Mouse (Mus musculus) midbrain, embryonic 10.5 days (tissue): ENCODE results near the gene Nfib. TPM values are rescaled to one million over a fixed set of nuclear protein-coding genes. Genes with fewer than 3 reads are reported as not detected.

ENCODE experiments used
- DNase-seq: peaks from one replicate; pipeline ENCODE4 v3.0.0-alpha.2; 2017; ENCODE audit warnings: low spot score
- H3K27ac ChIP-seq: fragments of 300-500 bp; sonication (generic); replicated peaks from 2 replicates; pipeline ENCODE4 v1.5.1; 2016; ENCODE audit warnings: mild to moderate bottlenecking
- H3K27me3 ChIP-seq: fragments of 300-500 bp; sonication (generic); 2 replicates; pipeline ENCODE4 v1.6.1; 2016; ENCODE audit warnings: low read depth, mild to moderate bottlenecking; ENCODE audit not compliant: poor library complexity, severe bottlenecking
- H3K36me3 ChIP-seq: fragments of 300-500 bp; sonication (generic); 2 replicates; pipeline ENCODE4 v1.6.1; 2016; ENCODE audit warnings: mild to moderate bottlenecking, moderate library complexity
- H3K4me1 ChIP-seq: fragments of 300-500 bp; sonication (generic); 2 replicates; pipeline ENCODE4 v1.6.1; 2016
- H3K4me3 ChIP-seq: fragments of 300-500 bp; sonication (generic); 2 replicates; pipeline ENCODE4 v1.5.1; 2016; ENCODE audit warnings: mild to moderate bottlenecking, moderate library complexity
- H3K9me3 ChIP-seq: fragments of 300-500 bp; sonication (generic); replicated peaks from 2 replicates; pipeline ENCODE4 v1.6.1; 2016; ENCODE audit warnings: mild to moderate bottlenecking
- WGBS: fragments of 180-500 bp; shearing (Covaris S2); methylation state at CpG from one replicate; pipeline ENCODE4 v1.1.7; 2016; 5-methylcytosine and 5-hydroxymethylcytosine counted together
- polyA plus RNA-seq: library from polyadenylated mRNA; unstranded; fragments of >200 nt; fragmentation: Nextera tagmentation; extraction: Ambion mirVana; gene quantifications from 2 replicates; pipeline ENCODE4 v1.2.1, GENCODE M21; 2016

Gene Nfib
- polyA plus RNA-seq, 1 experiment from 2014 or later = 9.8 TPM

- no peaks in the 10 kb centered on the region for H3K9me3 ChIP-seq
- no peak for DNase-seq
- no peak overlapping the region for H3K27ac ChIP-seq
- no peaks in the 10 kb centered on the region for H3K36me3 ChIP-seq
- peaks cover 4% of the 10 kb centered on the region; the same call in 1 of the 2 replicates for H3K27me3 ChIP-seq
- peaks cover 24% of the 10 kb centered on the region for H3K4me1 ChIP-seq
- 85% methylated on average over 4 of the region's 4 CpGs for WGBS
- H3K4me3 ChIP-seq = no peak overlapping the region
These were observed 309.5 kb downstream of the Nfib start for GRCm38 (mm10) chr4:82396003-82396402.

DNA sequence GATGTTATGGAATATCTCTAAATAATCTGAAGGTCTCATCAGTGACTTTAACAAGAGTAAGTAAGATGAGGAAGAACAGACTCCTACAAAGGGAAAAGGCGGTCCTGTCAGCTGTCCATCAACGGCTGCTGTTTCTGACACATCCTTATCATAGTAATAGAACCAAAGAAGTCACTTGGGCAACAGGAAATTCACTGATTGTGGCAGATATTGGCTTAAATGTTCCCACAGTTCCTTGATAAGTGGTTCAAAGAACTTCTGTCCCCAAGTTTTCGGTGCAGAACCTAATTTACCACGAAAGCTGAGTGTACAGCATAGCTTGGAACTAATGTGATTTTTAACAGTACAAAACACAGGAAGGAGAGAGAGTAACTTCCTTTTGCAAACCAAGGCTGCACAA lies 311.2 kb downstream of the Nfib start:
- WGBS = 88% methylated on average over 4 of the region's 4 CpGs
- Histone ChIP-seq H3K27me3 (peaks cover 1% of the 10 kb centered on the region; the same call in 1 of the 2 replicates), H3K36me3 (no peaks in the 10 kb centered on the region), H3K4me1 (peaks cover 14% of the 10 kb centered on the region), H3K4me3 (no peak overlapping the region), H3K9me3 (no peaks in the 10 kb centered on the region), H3K27ac (no peak overlapping the region)
- no peak for DNase-seq

DNA sequence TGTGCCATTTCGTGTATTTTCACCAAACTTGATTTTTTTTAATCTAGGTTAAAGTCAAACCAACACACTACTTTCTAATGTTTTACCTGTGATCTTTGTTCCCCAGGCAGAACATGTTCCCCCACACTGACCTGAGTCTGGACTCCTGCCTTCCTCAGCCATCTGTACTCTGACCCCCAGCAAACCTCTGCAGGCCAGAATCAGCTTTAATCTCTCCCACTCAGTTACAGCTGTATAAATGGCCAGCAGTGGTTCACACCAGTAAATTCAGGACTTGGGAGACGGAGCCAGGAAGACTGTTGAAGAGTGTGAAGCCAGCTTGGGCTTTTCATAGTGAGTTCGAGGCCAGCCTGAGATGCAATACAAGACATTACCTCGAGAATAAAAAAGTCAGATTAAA lies 312.5 kb downstream of the Nfib start:
- Histone ChIP-seq H3K4me1 (peaks cover 14% of the 10 kb centered on the region), H3K27me3 (no peaks in the 10 kb centered on the region), H3K4me3 (no peak overlapping the region), H3K27ac (no peak overlapping the region), H3K36me3 (no peaks in the 10 kb centered on the region), H3K9me3 (no peaks in the 10 kb centered on the region)
- 83% methylated on average over 4 of the region's 4 CpGs for WGBS
- DNase-seq = no peak

DNA sequence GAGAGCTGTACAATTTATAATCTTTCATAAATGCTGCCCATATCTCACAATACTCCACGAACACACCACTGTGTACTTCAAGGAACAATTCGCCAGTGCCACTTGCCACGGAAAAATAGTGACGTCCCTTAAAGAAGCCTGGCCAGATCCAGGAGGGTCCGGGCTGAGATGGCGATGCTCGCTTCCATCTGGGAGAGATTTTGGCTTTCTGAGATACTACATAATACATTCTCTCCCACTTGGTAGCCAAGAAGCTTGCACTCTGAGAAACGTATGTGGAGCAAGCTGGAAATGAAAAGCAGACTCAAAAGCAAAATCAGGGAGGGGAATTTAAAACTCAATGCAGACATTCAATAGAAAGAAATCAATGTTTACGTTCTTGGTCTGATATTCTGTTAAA lies 313.1 kb downstream of the Nfib start:
- no peak overlapping the region for H3K27ac ChIP-seq
- no peaks in the 10 kb centered on the region for H3K27me3 ChIP-seq
- no peak for DNase-seq
- H3K36me3 ChIP-seq = no peaks in the 10 kb centered on the region
- no peak overlapping the region for H3K4me3 ChIP-seq
- no peaks in the 10 kb centered on the region for H3K9me3 ChIP-seq
- peaks cover 14% of the 10 kb centered on the region for H3K4me1 ChIP-seq
- 89% methylated on average over 9 of the region's 9 CpGs for WGBS

DNA sequence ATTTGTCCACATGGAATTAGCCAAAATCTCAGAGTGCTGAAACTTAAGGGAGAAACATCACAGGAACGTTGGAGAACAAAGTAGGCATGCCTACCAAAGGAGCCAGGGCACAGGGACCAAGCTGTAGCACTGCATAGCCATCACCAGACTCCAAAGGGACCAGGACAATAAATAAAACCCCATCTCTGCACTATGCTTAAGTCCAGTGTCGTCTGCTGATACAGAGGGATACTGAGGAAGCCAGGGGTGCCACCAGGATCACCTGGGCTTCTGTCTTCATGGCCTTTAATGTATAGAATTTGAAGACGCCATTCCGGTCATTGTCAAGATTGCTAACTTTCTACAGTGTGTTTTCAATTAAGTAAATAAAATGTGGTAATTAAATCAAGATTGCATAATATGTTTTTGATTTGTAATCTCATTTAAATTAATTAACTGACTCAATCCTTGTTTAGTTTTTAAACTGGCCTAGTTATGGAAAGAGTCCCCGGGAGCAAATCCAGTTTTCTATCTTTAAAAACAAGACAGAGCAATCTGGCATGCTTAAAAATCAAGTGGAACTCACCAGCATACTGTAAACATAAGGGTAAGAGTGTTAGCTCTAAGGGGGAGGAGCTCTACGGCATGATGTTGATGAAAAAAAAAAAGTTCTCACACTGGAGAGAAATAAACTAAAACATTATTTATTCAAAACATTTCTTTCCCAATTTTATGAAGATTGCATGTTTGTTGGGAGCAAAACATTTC lies 313.7 kb downstream of the Nfib start:
- Histone ChIP-seq H3K27me3 (no peaks in the 10 kb centered on the region), H3K4me1 (peaks cover 14% of the 10 kb centered on the region), H3K27ac (no peak overlapping the region), H3K9me3 (no peaks in the 10 kb centered on the region), H3K4me3 (no peak overlapping the region), H3K36me3 (no peaks in the 10 kb centered on the region)
- WGBS = 78% methylated on average over 6 of the region's 6 CpGs
- DNase-seq = no peak

- H3K27ac ChIP-seq = no peak overlapping the region
- DNase-seq = no peak
- 60% methylated on average over 2 of the region's 2 CpGs for WGBS
- no peaks in the 10 kb centered on the region for H3K27me3 ChIP-seq
- no peak overlapping the region for H3K4me3 ChIP-seq
- no peaks in the 10 kb centered on the region for H3K36me3 ChIP-seq
- H3K4me1 ChIP-seq = peaks cover 14% of the 10 kb centered on the region
- H3K9me3 ChIP-seq = no peaks in the 10 kb centered on the region
These were observed 315.0 kb downstream of the Nfib start for GRCm38 (mm10) chr4:82390545-82390944.

GRCm38 (mm10) chr4:82389876-82390275 lies 315.7 kb downstream of the Nfib start:
- H3K36me3 ChIP-seq = no peaks in the 10 kb centered on the region
- DNase-seq = no peak
- no peak overlapping the region for H3K4me3 ChIP-seq
- peaks cover 14% of the 10 kb centered on the region for H3K4me1 ChIP-seq
- H3K9me3 ChIP-seq = no peaks in the 10 kb centered on the region
- WGBS = 86% methylated on average over 1 of the region's 1 CpGs
- H3K27me3 ChIP-seq = no peaks in the 10 kb centered on the region
- no peak overlapping the region for H3K27ac ChIP-seq

DNA sequence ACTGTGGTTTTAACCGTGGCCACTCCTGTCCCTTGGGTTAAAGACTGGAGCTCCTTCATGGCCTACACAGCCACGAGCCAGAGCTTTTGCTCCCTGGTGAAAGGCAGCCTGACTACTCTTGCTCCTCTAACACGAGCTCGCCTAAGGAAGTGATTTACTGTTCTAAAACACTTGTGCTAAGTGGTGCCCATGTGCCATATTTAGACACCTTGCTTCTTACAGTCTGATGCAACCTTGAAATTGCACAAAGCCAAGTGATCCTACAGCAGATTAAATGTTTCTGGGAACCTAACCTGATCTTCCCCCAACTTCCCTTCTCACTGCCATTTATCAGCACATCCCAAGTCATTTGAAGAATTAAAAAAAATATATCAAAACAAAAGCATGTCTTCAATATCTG lies 317.9 kb downstream of the Nfib start:
- H3K4me1 ChIP-seq = peaks cover 14% of the 10 kb centered on the region
- H3K9me3 ChIP-seq = no peaks in the 10 kb centered on the region
- no peaks in the 10 kb centered on the region for H3K36me3 ChIP-seq
- no peak for DNase-seq
- H3K27ac ChIP-seq = no peak overlapping the region
- 89% methylated on average over 4 of the region's 4 CpGs for WGBS
- H3K27me3 ChIP-seq = no peaks in the 10 kb centered on the region
- H3K4me3 ChIP-seq = no peak overlapping the region

- Histone ChIP-seq H3K9me3 (no peaks in the 10 kb centered on the region), H3K36me3 (no peaks in the 10 kb centered on the region), H3K27ac (no peak overlapping the region), H3K4me3 (no peak overlapping the region), H3K27me3 (no peaks in the 10 kb centered on the region), H3K4me1 (peaks cover 10% of the 10 kb centered on the region)
- 87% methylated on average over 4 of the region's 4 CpGs for WGBS
- no peak for DNase-seq
These were observed 319.1 kb downstream of the Nfib start for GRCm38 (mm10) chr4:82386222-82386993.

DNA sequence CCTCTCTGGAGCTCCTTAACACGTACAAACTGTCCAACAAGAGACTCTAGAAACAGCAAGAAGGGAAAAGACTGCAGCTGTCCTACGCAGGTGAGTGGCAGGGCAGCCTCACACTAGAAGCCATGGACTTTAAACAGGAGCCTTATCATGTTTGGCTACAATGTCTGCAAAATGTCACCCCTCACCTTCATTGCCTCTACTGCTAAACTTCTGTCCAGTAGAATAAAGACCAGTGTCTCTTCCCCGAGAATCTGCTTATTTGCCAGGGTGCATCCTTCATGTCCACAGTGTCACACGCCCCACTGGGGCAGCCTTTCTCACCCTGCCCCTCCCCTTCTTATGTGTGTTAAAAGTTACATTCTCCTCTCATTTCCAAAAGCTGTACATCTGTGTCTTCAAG lies 319.9 kb downstream of the Nfib start:
- no peaks in the 10 kb centered on the region for H3K9me3 ChIP-seq
- H3K27ac ChIP-seq = no peak overlapping the region
- WGBS = 86% methylated on average over 4 of the region's 4 CpGs
- peaks cover 2% of the 10 kb centered on the region for H3K4me1 ChIP-seq
- no peaks in the 10 kb centered on the region for H3K27me3 ChIP-seq
- no peaks in the 10 kb centered on the region; the same call in 1 of the 2 replicates for H3K36me3 ChIP-seq
- no peak for DNase-seq
- H3K4me3 ChIP-seq = no peak overlapping the region

DNA sequence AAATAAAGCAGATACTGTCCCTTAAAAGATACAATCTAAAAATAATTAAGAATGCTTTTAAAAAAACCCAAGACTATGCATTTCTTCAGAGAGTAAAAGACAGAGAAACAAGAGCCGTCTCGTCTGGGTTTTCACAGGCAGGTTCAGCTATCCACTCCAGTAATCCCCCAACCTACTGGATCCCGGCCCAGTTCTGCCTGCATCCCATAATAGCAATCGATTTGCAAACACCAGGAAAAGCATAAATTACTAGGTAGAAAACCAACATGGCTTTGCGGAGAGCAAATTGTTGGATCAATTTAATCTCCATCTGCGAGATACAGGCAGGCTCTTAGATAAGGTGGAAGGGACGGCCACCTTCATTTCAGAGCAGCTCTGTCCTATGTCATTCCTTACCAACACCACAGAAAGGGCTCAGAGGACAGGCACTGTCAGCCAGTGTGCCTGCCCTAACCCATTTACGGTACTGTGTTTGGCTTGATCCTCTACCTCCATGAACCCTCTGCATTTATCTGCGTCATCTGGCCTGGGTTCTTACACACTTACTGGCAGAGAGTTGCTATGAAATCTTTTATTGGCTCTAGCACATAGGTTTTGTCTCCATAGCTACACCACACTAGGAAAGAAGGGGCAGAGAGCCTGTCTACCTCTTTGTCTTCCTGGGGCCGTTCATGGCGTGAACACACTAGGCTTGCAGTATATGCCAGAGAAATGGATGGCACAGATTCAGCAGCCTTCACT lies 321.4 kb downstream of the Nfib start:
- Histone ChIP-seq H3K9me3 (no peaks in the 10 kb centered on the region), H3K27me3 (no peaks in the 10 kb centered on the region), H3K27ac (no peak overlapping the region), H3K36me3 (no peaks in the 10 kb centered on the region; the same call in 1 of the 2 replicates), H3K4me3 (no peak overlapping the region), H3K4me1 (no peaks in the 10 kb centered on the region; the same call in 1 of the 2 replicates)
- DNase-seq = no peak
- 91% methylated on average over 11 of the region's 11 CpGs for WGBS

- no peak overlapping the region for H3K27ac ChIP-seq
- H3K36me3 ChIP-seq = no peaks in the 10 kb centered on the region; the same call in 1 of the 2 replicates
- no peak for DNase-seq
- H3K27me3 ChIP-seq = no peaks in the 10 kb centered on the region
- H3K9me3 ChIP-seq = no peaks in the 10 kb centered on the region
- no peak overlapping the region for H3K4me3 ChIP-seq
- no peaks in the 10 kb centered on the region; the same call in 1 of the 2 replicates for H3K4me1 ChIP-seq
- 81% methylated on average over 8 of the region's 8 CpGs for WGBS
These were observed 322.2 kb downstream of the Nfib start for GRCm38 (mm10) chr4:82383346-82383745.
